Mouse (Mus musculus) kidney, embryonic 14.5 days (tissue): ENCODE results near the gene Agbl2. TPM values are rescaled to one million over a fixed set of nuclear protein-coding genes. Genes with fewer than 3 reads are reported as not detected.

Source experiments
- ATAC-seq: fragments of 200-750 bp; cut with Nextera tagmentation; 2 replicates; pipeline ENCODE4 v1.8.0; 2017; ENCODE audit warnings: moderate number of reproducible peaks, mild to moderate bottlenecking, moderate TSS enrichment, moderate library complexity; ENCODE audit not compliant: low FRiP score, low TSS enrichment
- H3K27ac ChIP-seq: fragments of 300-500 bp; sonication (generic); 2 replicates; pipeline ENCODE4 v1.5.1; 2014; ENCODE audit warnings: low read depth, mild to moderate bottlenecking, low read length, moderate library complexity, mixed read lengths
- H3K27me3 ChIP-seq: fragments of 300-500 bp; sonication (generic); 2 replicates; pipeline ENCODE4 v1.6.1; 2014; ENCODE audit warnings: mild to moderate bottlenecking, low read length; ENCODE audit not compliant: control insufficient read depth, insufficient read depth
- H3K36me3 ChIP-seq: fragments of 300-500 bp; sonication (generic); 2 replicates; pipeline ENCODE4 v1.6.1; 2014; ENCODE audit warnings: low read length, mixed read lengths; ENCODE audit not compliant: control insufficient read depth, insufficient read depth
- H3K4me1 ChIP-seq: fragments of 300-500 bp; sonication (generic); 2 replicates; pipeline ENCODE4 v1.6.1; 2014; ENCODE audit warnings: low read length, mixed read lengths; ENCODE audit not compliant: control insufficient read depth, insufficient read depth
- H3K4me2 ChIP-seq: fragments of 300-500 bp; sonication (generic); replicated peaks from 2 replicates; pipeline ENCODE4 v1.6.1; 2014; ENCODE audit warnings: low read depth, mild to moderate bottlenecking, low read length
- H3K4me3 ChIP-seq: fragments of 300-500 bp; sonication (generic); 2 replicates; pipeline ENCODE4 v1.5.1; 2014; ENCODE audit warnings: mild to moderate bottlenecking, low read length
- H3K9ac ChIP-seq: fragments of 300-500 bp; sonication (generic); 2 replicates; pipeline ENCODE4 v1.6.1; 2014; ENCODE audit warnings: low read depth, mild to moderate bottlenecking, low read length, moderate library complexity
- H3K9me3 ChIP-seq: fragments of 300-500 bp; sonication (generic); 2 replicates; pipeline ENCODE4 v1.6.1; 2016; ENCODE audit warnings: low read length; ENCODE audit not compliant: control insufficient read depth
- WGBS: fragments of 180-500 bp; shearing (Covaris S2); extraction: QIAGEN DNeasy Blood & Tissue Kit; methylation state at CpG from one replicate; pipeline ENCODE4 v1.1.7; 2014; 5-methylcytosine and 5-hydroxymethylcytosine counted together
- polyA plus RNA-seq: library from polyadenylated mRNA; unstranded; fragments of >200 nt; fragmentation: Nextera tagmentation; extraction: Ambion mirVana; gene quantifications from 2 replicates; pipeline ENCODE4 v1.2.1, GENCODE M21; 2014

Gene Agbl2
- polyA plus RNA-seq, 1 experiment from 2014 or later, result 0.37 TPM

- 89% methylated on average over 2 of the region's 2 CpGs for WGBS
- ATAC-seq, result no peak
Measured at GRCm38 (mm10) chr2:90788126-90788525, 5.6 kb downstream of the Agbl2 start.

DNA sequence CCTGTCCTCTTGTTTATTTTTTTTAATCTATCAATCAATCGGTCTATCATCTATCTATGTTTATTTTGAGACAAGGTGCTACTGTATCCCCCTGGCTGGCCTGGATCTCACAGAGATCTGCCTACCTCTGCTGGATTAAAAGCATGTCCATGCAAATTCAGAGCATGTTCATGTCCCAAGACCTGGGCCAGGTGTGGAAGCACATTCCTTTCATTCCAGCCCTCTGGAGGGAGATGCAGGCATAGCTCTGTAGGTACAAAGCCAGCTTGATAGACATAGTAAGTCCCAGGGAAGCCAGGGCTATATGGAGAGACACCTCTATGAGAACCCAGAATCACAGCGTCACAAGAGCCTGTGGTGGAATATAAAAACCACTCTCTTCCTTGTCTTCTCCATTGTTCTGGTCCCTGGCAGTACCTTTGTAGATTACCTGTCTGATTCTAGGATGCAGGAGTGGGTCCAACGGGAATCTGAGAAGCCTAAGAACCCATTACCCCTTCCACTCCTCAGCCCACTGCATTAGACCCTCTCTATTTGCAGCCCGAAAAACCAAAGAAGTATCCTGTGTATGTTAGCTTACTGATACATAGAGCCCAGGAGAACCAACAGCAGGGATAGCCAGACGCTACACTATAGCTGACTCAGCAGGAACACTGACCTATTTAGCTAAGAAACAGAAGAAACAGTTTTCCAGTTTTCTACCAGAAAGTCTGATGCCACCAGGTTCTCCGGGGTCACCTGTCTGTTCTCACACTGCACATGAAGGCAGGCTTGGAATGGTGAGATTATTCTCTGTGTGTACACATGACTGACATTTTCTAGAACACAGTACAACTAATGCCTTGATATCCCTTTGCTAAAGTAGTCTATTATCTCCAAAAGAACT is 26.0 kb downstream of the Agbl2 start:
- Histone ChIP-seq H3K9me3 (no peaks in the 10 kb centered on the region), H3K4me1 (no peaks in the 10 kb centered on the region), H3K27me3 (no peaks in the 10 kb centered on the region), H3K36me3 (no peaks in the 10 kb centered on the region), H3K27ac (no peak overlapping the region), H3K4me2 (no peak overlapping the region), H3K9ac (no peak overlapping the region), H3K4me3 (no peak overlapping the region)
- WGBS, result 83% methylated on average over 6 of the region's 6 CpGs
- ATAC-seq, result no peak

More at GRCm38 (mm10) chr2:90788126-90788525, 5.6 kb downstream of the Agbl2 start:
- H3K27me3 ChIP-seq, result 0 out of 2 replicates have a peak, but pooled peaks cover 4% of the 10 kb centered on the region
- H3K4me3 ChIP-seq, result no peak overlapping the region
- H3K36me3 ChIP-seq, result no peaks in the 10 kb centered on the region
- no peaks in the 10 kb centered on the region for H3K9me3 ChIP-seq
- H3K9ac ChIP-seq, result no peak overlapping the region
- no peak overlapping the region for H3K4me2 ChIP-seq
- no peak overlapping the region for H3K27ac ChIP-seq
- no peaks in the 10 kb centered on the region for H3K4me1 ChIP-seq

GRCm38 (mm10) chr2:90810751-90811150 is 28.2 kb downstream of the Agbl2 start:
- no peak overlapping the region for H3K9ac ChIP-seq
- H3K4me2 ChIP-seq, result no peak overlapping the region
- no peaks in the 10 kb centered on the region for H3K36me3 ChIP-seq
- H3K9me3 ChIP-seq, result no peaks in the 10 kb centered on the region
- H3K27ac ChIP-seq, result no peak overlapping the region
- H3K4me1 ChIP-seq, result no peaks in the 10 kb centered on the region
- ATAC-seq, result no peak
- no peak overlapping the region for H3K4me3 ChIP-seq
- WGBS, result 87% methylated on average over 8 of the region's 8 CpGs
- no peaks in the 10 kb centered on the region for H3K27me3 ChIP-seq

DNA sequence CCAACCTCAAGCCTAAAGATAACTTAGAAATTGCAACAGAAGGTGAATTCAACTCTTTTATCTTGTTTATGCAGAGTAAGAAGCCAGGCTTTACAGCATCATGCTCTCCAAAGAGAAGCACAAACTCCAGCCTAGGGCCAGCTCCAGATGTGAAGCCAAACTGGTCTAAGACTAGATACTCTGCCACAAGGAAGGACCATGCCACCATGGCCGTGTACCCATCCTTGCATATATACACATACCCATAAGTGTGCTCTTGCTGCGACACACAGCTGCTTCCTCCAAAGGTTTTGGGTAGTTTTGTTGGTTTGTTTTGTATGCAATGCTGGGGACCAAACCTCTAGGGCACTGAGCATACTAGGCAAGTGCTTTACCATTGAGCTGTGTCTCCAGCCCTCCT is 32.7 kb downstream of the Agbl2 start:
- 82% methylated on average over 2 of the region's 2 CpGs for WGBS
- Histone ChIP-seq H3K36me3 (no peaks in the 10 kb centered on the region), H3K4me3 (no peak overlapping the region), H3K27me3 (no peaks in the 10 kb centered on the region), H3K4me1 (no peaks in the 10 kb centered on the region), H3K9ac (no peak overlapping the region), H3K9me3 (no peaks in the 10 kb centered on the region), H3K4me2 (no peak overlapping the region), H3K27ac (no peak overlapping the region)
- ATAC-seq, result no peak

GRCm38 (mm10) chr2:90816144-90816543 is 33.6 kb downstream of the Agbl2 start:
- WGBS, result 78% methylated on average over 4 of the region's 4 CpGs
- Histone ChIP-seq H3K9ac (no peak overlapping the region), H3K4me3 (no peak overlapping the region), H3K36me3 (no peaks in the 10 kb centered on the region), H3K9me3 (no peaks in the 10 kb centered on the region), H3K27ac (no peak overlapping the region), H3K4me1 (no peaks in the 10 kb centered on the region), H3K27me3 (no peaks in the 10 kb centered on the region), H3K4me2 (no peak overlapping the region)
- no peak for ATAC-seq

DNA sequence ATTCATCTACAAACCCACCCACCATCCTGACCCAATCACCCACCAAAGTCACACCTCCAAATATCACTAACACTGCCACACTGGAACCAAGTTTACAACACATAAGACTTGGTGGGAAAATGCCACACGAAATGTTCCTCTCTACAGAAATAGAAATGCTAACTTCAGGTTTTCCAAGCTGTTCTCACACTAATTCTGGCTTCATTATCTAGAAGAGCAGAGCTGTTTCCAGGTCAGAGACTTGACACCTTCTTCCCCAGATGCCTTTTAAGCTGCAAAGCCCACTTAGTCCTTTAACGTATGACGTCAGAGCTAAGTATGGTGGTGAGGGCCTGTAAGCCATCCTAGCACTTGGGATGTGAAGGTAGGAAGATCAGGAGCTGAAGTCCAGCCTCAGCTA is 36.2 kb downstream of the Agbl2 start:
- no peak for ATAC-seq
- H3K27ac ChIP-seq, result no peak overlapping the region
- no peaks in the 10 kb centered on the region for H3K27me3 ChIP-seq
- H3K4me3 ChIP-seq, result no peak overlapping the region
- no peak overlapping the region for H3K9ac ChIP-seq
- WGBS, result 81% methylated on average over 3 of the region's 3 CpGs
- no peak overlapping the region for H3K4me2 ChIP-seq
- no peaks in the 10 kb centered on the region for H3K4me1 ChIP-seq
- H3K9me3 ChIP-seq, result no peaks in the 10 kb centered on the region
- H3K36me3 ChIP-seq, result no peaks in the 10 kb centered on the region

GRCm38 (mm10) chr2:90820894-90821293 is 38.4 kb downstream of the Agbl2 start:
- no peaks in the 10 kb centered on the region for H3K4me1 ChIP-seq
- H3K9ac ChIP-seq, result no peak overlapping the region
- H3K36me3 ChIP-seq, result no peaks in the 10 kb centered on the region
- no peaks in the 10 kb centered on the region for H3K9me3 ChIP-seq
- no peak for ATAC-seq
- H3K4me2 ChIP-seq, result no peak overlapping the region
- H3K27ac ChIP-seq, result no peak overlapping the region
- no peaks in the 10 kb centered on the region for H3K27me3 ChIP-seq
- WGBS, result 92% methylated on average over 3 of the region's 3 CpGs
- H3K4me3 ChIP-seq, result no peak overlapping the region

- no peak overlapping the region for H3K27ac ChIP-seq
- no peaks in the 10 kb centered on the region for H3K27me3 ChIP-seq
- no peak overlapping the region for H3K4me3 ChIP-seq
- no peaks in the 10 kb centered on the region for H3K9me3 ChIP-seq
- H3K4me1 ChIP-seq, result no peaks in the 10 kb centered on the region
- no peak for ATAC-seq
- H3K36me3 ChIP-seq, result no peaks in the 10 kb centered on the region
- no peak overlapping the region for H3K4me2 ChIP-seq
- 81% methylated on average over 2 of the region's 2 CpGs for WGBS
- no peak overlapping the region for H3K9ac ChIP-seq
Measured at GRCm38 (mm10) chr2:90822978-90823377, 40.5 kb downstream of the Agbl2 start.

GRCm38 (mm10) chr2:90823781-90824180 is 41.3 kb downstream of the Agbl2 start:
- Histone ChIP-seq H3K36me3 (no peaks in the 10 kb centered on the region), H3K4me2 (no peak overlapping the region), H3K27ac (no peak overlapping the region), H3K9me3 (no peaks in the 10 kb centered on the region), H3K27me3 (no peaks in the 10 kb centered on the region), H3K9ac (no peak overlapping the region), H3K4me1 (no peaks in the 10 kb centered on the region), H3K4me3 (no peak overlapping the region)
- 82% methylated on average over 6 of the region's 6 CpGs for WGBS
- ATAC-seq, result no peak
